Mouse (Mus musculus) myocyte (in vitro differentiated cells): ENCODE results near the gene Bricd5.

Experiments
- CEBPB ChIP-seq: IDR thresholded peaks from 2 replicates; pipeline ENCODE4 v1.6.1; 2011; ENCODE audit warnings: mild to moderate bottlenecking, moderate library complexity; ENCODE audit not compliant: poor library complexity, insufficient read depth, severe bottlenecking
- MAX ChIP-seq: IDR thresholded peaks from one replicate; pipeline ENCODE4 v1.6.1; 2011; ENCODE audit warnings: low read depth, mild to moderate bottlenecking, control low read depth
- POLR2A ChIP-seq: IDR thresholded peaks from one replicate; pipeline ENCODE4 v1.6.1; 2011; ENCODE audit warnings: low read depth, mild to moderate bottlenecking, control low read depth, moderate library complexity; ENCODE audit not compliant: insufficient read length
- TCF12 ChIP-seq: IDR thresholded peaks from one replicate; pipeline ENCODE4 v1.6.1; 2011; ENCODE audit warnings: mild to moderate bottlenecking, control low read depth; ENCODE audit not compliant: poor library complexity, insufficient read depth, severe bottlenecking

- TF ChIP-seq CEBPB (no peak), POLR2A (no peak), TCF12 (no peak), MAX (no peak)
These were observed 33.3 kb upstream of the Bricd5 start for GRCm38 (mm10) chr17:24440377-24440776.
